Mouse (Mus musculus): ENCODE results near the gene Usp31.

The Usp31 gene

GRCm38 (mm10) chr7:121658866-121659265, 48.2 kb downstream of the Usp31 start:
- DNase-seq (ENCODE audit: low spot score in 2 of 2), result no peak

GRCm38 (mm10) chr7:121654675-121655074, 52.4 kb downstream of the Usp31 start:
- DNase-seq (ENCODE audit: low spot score in 2 of 2), result no peak

- DNase-seq (ENCODE audit: low spot score in 2 of 2), result no peak
Observed at GRCm38 (mm10) chr7:121652629-121653028, 54.4 kb downstream of the Usp31 start.

GRCm38 (mm10) chr7:121650724-121651123, 56.3 kb downstream of the Usp31 start:
- no peak for DNase-seq (ENCODE audit: low spot score in 2 of 2)

GRCm38 (mm10) chr7:121640998-121641762, 65.9 kb downstream of the Usp31 start:
- DNase-seq (ENCODE audit: low spot score in 2 of 2), result peak; percentile 23 to 62

GRCm38 (mm10) chr7:121636732-121637131, 70.3 kb downstream of the Usp31 start:
- no peak for DNase-seq (ENCODE audit: low spot score in 2 of 2)

- no peak for DNase-seq (ENCODE audit: low spot score in 2 of 2)
Observed at GRCm38 (mm10) chr7:121634236-121634635, 72.8 kb downstream of the Usp31 start.

- no peak for DNase-seq (ENCODE audit: low spot score in 2 of 2)
Observed at GRCm38 (mm10) chr7:121622835-121623420, 84.1 kb downstream of the Usp31 start.

- no peak for DNase-seq (ENCODE audit: low spot score in 2 of 2)
Observed at GRCm38 (mm10) chr7:121622433-121622832, 84.6 kb downstream of the Usp31 start.

GRCm38 (mm10) chr7:121601697-121602096, 105.4 kb downstream of the Usp31 start:
- peak in 1 of 2 experiments; percentile 23 for DNase-seq (ENCODE audit: low spot score in 2 of 2)

- peak in 1 of 2 experiments; percentile 21 for DNase-seq (ENCODE audit: low spot score in 2 of 2)
Observed at GRCm38 (mm10) chr7:121596401-121596800, 110.7 kb downstream of the Usp31 start.

GRCm38 (mm10) chr7:121595496-121595895, 111.6 kb downstream of the Usp31 start:
- DNase-seq (ENCODE audit: low spot score in 2 of 2), result no peak

- DNase-seq (ENCODE audit: low spot score in 2 of 2), result no peak
Observed at GRCm38 (mm10) chr7:121595085-121595484, 112.0 kb downstream of the Usp31 start.

- no peak for DNase-seq (ENCODE audit: low spot score in 2 of 2)
Observed at GRCm38 (mm10) chr7:121594623-121595022, 112.4 kb downstream of the Usp31 start.
